Mouse (Mus musculus): Measurements from ENCODE around the gene Sh3gl1.
A peak's percentile ranks its signal among the peaks of the same experiment; 100 is the strongest.

- TF ChIP-seq CTCF (IDR thresholded peaks at IDR 0.05; ENCODE audit: borderline replicate concordance, control insufficient read depth, extremely low read depth, insufficient read depth, low read length, poor library complexity) = peak; percentile 46; the same call in 1 of the 2 replicates
- peak; percentile 75 for TF ChIP-seq POLR2A (IDR thresholded peaks at IDR 0.05; ENCODE audit: control insufficient read depth, extremely low read depth, insufficient read depth, low read length, poor library complexity)
Measured at GRCm38 (mm10) chr17:56074827-56075208, 38.4 kb upstream of the Sh3gl1 start, which contains the start of gene Ubxn6.

All from thymus, adult 2 months (tissue).